Comparison of ENCODE assay signal across 11 mouse cellular contexts in genomic region chr5:24877836-24878624, GRCm38 (mm10). TPM values are rescaled to one million over a fixed set of nuclear protein-coding genes. Genes with fewer than 3 reads are reported as not detected.
DNase-seq lines count a peak whose midpoint lies in the region; ATAC-seq and TF ChIP-seq lines count a peak whose summit lies in the region.
"Had no signal": no experiment of that assay in that cellular context is flagged by ENCODE, and none has a peak within 500 bp of the region (broad histone marks: within the 10 kb centered on the region; RNA-seq: fewer than 3 reads in every experiment).

No protein-coding gene starts in this region.

- H3K9me3 ChIP-seq in heart, embryonic 10.5 days, result no peaks in the 10 kb centered on the region
- no peaks in the 10 kb centered on the region for H3K9me3 ChIP-seq in megakaryocyte, embryonic 14.5 days
- no peaks in the 10 kb centered on the region for H3K9me3 ChIP-seq in stomach, embryonic 16.5 days (replicated peaks; ENCODE audit: control insufficient read depth, low read length)
- no peaks in the 10 kb centered on the region for H3K9me3 ChIP-seq in hindbrain, postnatal 0 days (ENCODE audit: low read length)
- H3K9me3 ChIP-seq: kidney, embryonic 15.5 days had no signal

- no peak for TF ChIP-seq CTCF in hindbrain, postnatal 0 days (IDR thresholded peaks at IDR 0.05; ENCODE audit: low read depth)

- no peak overlapping the region for H3K9ac ChIP-seq in stomach, embryonic 16.5 days (ENCODE audit: low read length)
- no peak overlapping the region for H3K9ac ChIP-seq in hindbrain, postnatal 0 days (replicated peaks; ENCODE audit: low read length)
- H3K9ac ChIP-seq: kidney, embryonic 15.5 days had no signal

- no peak overlapping the region for H3K4me3 ChIP-seq in heart, embryonic 10.5 days
- H3K4me3 ChIP-seq in megakaryocyte, embryonic 14.5 days (replicated peaks), result peak overlapping the region; percentile 62
- no peak overlapping the region for H3K4me3 ChIP-seq in stomach, embryonic 16.5 days (replicated peaks; ENCODE audit: low read length)
- no peak overlapping the region for H3K4me3 ChIP-seq in hindbrain, postnatal 0 days (ENCODE audit: low read length)
- H3K4me3 ChIP-seq: kidney, embryonic 15.5 days; myocyte had no signal

- no peak overlapping the region for H3K4me2 ChIP-seq in stomach, embryonic 16.5 days (ENCODE audit: low read depth, low read length)
- no peak overlapping the region for H3K4me2 ChIP-seq in hindbrain, postnatal 0 days (ENCODE audit: low read depth, low read length)
- H3K4me2 ChIP-seq: kidney, embryonic 15.5 days had no signal

- H3K27ac ChIP-seq in heart, embryonic 10.5 days, result peak overlapping the region; percentile 56
- peak overlapping the region; percentile 69; the same call in 1 of the 2 replicates for H3K27ac ChIP-seq in stomach, embryonic 16.5 days (ENCODE audit: low read length)
- no peak overlapping the region for H3K27ac ChIP-seq in hindbrain, postnatal 0 days
- H3K27ac ChIP-seq: kidney, embryonic 15.5 days had no signal

- H3K27me3 ChIP-seq in heart, embryonic 10.5 days (ENCODE audit: insufficient read depth, poor library complexity, severe bottlenecking), result no peaks in the 10 kb centered on the region
- H3K27me3 ChIP-seq in megakaryocyte, embryonic 14.5 days (replicated peaks), result no peaks in the 10 kb centered on the region
- no peaks in the 10 kb centered on the region for H3K27me3 ChIP-seq in stomach, embryonic 16.5 days (ENCODE audit: control insufficient read depth, insufficient read depth, low read length)
- H3K27me3 ChIP-seq in hindbrain, postnatal 0 days (ENCODE audit: insufficient read depth, low read length), result no peaks in the 10 kb centered on the region
- H3K27me3 ChIP-seq: kidney, embryonic 15.5 days had no signal

- 51% methylated on average over 11 of the region's 11 CpGs for WGBS in heart, embryonic 10.5 days
- WGBS in stomach, embryonic 16.5 days, result 67% methylated on average over 11 of the region's 11 CpGs
- 87% methylated on average over 11 of the region's 11 CpGs for WGBS in hindbrain, postnatal 0 days

- no peak for ATAC-seq in megakaryocyte, adult 5-6 weeks (ENCODE audit: poor library complexity, severe bottlenecking)
- peak; percentile 37; the same call in 1 of the 2 replicates for ATAC-seq in stomach, embryonic 16.5 days (ENCODE audit: insufficient read depth, low FRiP score)
- no peak for ATAC-seq in hindbrain, postnatal 0 days

- H3K36me3 ChIP-seq in heart, embryonic 10.5 days, result peaks cover 82% of the 10 kb centered on the region
- peaks cover 11% of the 10 kb centered on the region for H3K36me3 ChIP-seq in megakaryocyte, embryonic 14.5 days (replicated peaks; ENCODE audit: low read length)
- no peaks in the 10 kb centered on the region; the same call in 1 of the 2 replicates for H3K36me3 ChIP-seq in stomach, embryonic 16.5 days (ENCODE audit: control insufficient read depth, insufficient read depth, low read length)
- H3K36me3 ChIP-seq in hindbrain, postnatal 0 days (ENCODE audit: insufficient read depth, low read length), result peaks cover 22% of the 10 kb centered on the region

- DNase-seq in heart, embryonic 10.5 days (ENCODE audit: low spot score), result peak; percentile 86
- DNase-seq in heart, adult 11 months, result no peak
- DNase-seq in liver, result peak; percentile 52
- DNase-seq in hindbrain, postnatal 0 days (ENCODE audit: low spot score), result no peak
- no peak for DNase-seq in urinary bladder, adult 18-20 months (ENCODE audit: low spot score in 2 of 2)
- DNase-seq: thymus, postnatal 14 days had no signal

- H3K4me1 ChIP-seq in heart, embryonic 10.5 days, result peaks cover 28% of the 10 kb centered on the region
- peaks cover 83% of the 10 kb centered on the region for H3K4me1 ChIP-seq in megakaryocyte, embryonic 14.5 days
- 0 out of 2 replicates have a peak, but pooled peaks cover 3% of the 10 kb centered on the region for H3K4me1 ChIP-seq in stomach, embryonic 16.5 days (ENCODE audit: control insufficient read depth, insufficient read depth, low read length)
- H3K4me1 ChIP-seq in hindbrain, postnatal 0 days (ENCODE audit: insufficient read depth, low read length), result no peaks in the 10 kb centered on the region

RNA-seq across cellular contexts. Expression of gene Rheb, which starts 35.6 kb away (rescaled TPM):
- polyA plus RNA-seq in heart, embryonic 10.5 days (2016; fragmentation: Nextera tagmentation; extraction: Ambion mirVana), result 219 and 225 TPM in 2 replicates
- 10.6 and 27.8 TPM in 2 replicates for polyA plus RNA-seq in megakaryocyte, embryonic 14.5 days (2012; ENCODE audit: insufficient read depth, low replicate concordance)
- 109 and 136 TPM in 2 replicates for total RNA-seq in megakaryocyte, adult 5-6 weeks (2015)
- 44.2 and 56.7 TPM in 2 replicates for total RNA-seq in megakaryocyte, adult 5-6 weeks (2017)
- polyA plus RNA-seq in stomach, embryonic 16.5 days (2015; fragmentation: Nextera tagmentation; extraction: Ambion mirVana), result 218 and 227 TPM in 2 replicates
- 78.4 and 89.7 TPM in 2 replicates for total RNA-seq in hindbrain, postnatal 0 days (2014; rRNA removed)
- 284 and 287 TPM in 2 replicates for polyA plus RNA-seq in hindbrain, postnatal 0 days (2015; fragmentation: Nextera tagmentation; extraction: Ambion mirVana)

Comparison
In these comparisons a context has a peak if more than half of its experiments do, and no peak if none do; other contexts are left out.
1. DNase-seq: peak in heart, embryonic 10.5 days (single experiment) and liver (single experiment); none in heart, adult 11 months (single experiment), hindbrain, postnatal 0 days (single experiment) and urinary bladder, adult 18-20 months (0 of 2).